Mouse (Mus musculus) limb, embryonic 14.5 days (tissue): ENCODE measurements at regions not wholly inside any gene's neighbourhood (a gene's known extent, or its start where the extent isn't known, plus 50 kb on each side); places are given as distances from the start of the nearest gene placed in this dataset.

Experiments used
- ATAC-seq: fragments of 200-750 bp; cut with Nextera tagmentation; 2 replicates; pipeline ENCODE4 v1.8.0; 2017; ENCODE audit warnings: low read depth, moderate number of reproducible peaks, moderate TSS enrichment; ENCODE audit not compliant: low FRiP score
- DNase-seq: peaks from one replicate; pipeline ENCODE4 v3.0.0-alpha.2; 2015; ENCODE audit warnings: low spot score
- H3K27ac ChIP-seq: fragments of 300-500 bp; sonication (generic); replicated peaks from 2 replicates; pipeline ENCODE4 v1.5.1; 2014; ENCODE audit warnings: low read depth, mild to moderate bottlenecking, low read length, moderate library complexity, mixed read lengths
- H3K27me3 ChIP-seq: fragments of 300-500 bp; sonication (generic); 2 replicates; pipeline ENCODE4 v1.6.1; 2014; ENCODE audit warnings: low read length, mixed read lengths; ENCODE audit not compliant: control insufficient read depth, insufficient read depth
- H3K36me3 ChIP-seq: fragments of 300-500 bp; sonication (generic); 2 replicates; pipeline ENCODE4 v1.6.1; 2014; ENCODE audit warnings: mild to moderate bottlenecking, low read length, moderate library complexity, mixed read lengths; ENCODE audit not compliant: control insufficient read depth, insufficient read depth
- H3K4me1 ChIP-seq: fragments of 300-500 bp; sonication (generic); 2 replicates; pipeline ENCODE4 v1.6.1; 2014; ENCODE audit warnings: antibody characterized with exemption, low read length, mixed read lengths; ENCODE audit not compliant: control insufficient read depth, insufficient read depth
- H3K4me2 ChIP-seq: fragments of 300-500 bp; sonication (generic); replicated peaks from 2 replicates; pipeline ENCODE4 v1.6.1; 2014; ENCODE audit warnings: low read depth, mild to moderate bottlenecking, low read length, moderate library complexity; ENCODE audit not compliant: severe bottlenecking
- H3K4me3 ChIP-seq: fragments of 300-500 bp; sonication (generic); replicated peaks from 2 replicates; pipeline ENCODE4 v1.5.1; 2014; ENCODE audit warnings: low read length
- H3K9ac ChIP-seq: fragments of 300-500 bp; sonication (generic); 2 replicates; pipeline ENCODE4 v1.6.1; 2014; ENCODE audit warnings: mild to moderate bottlenecking, low read depth, low read length, moderate library complexity; ENCODE audit not compliant: severe bottlenecking
- H3K9me3 ChIP-seq: fragments of 300-500 bp; sonication (generic); 2 replicates; pipeline ENCODE4 v1.6.1; 2016; ENCODE audit warnings: low read length; ENCODE audit not compliant: control insufficient read depth
- POLR2A ChIP-seq: fragments of 200-500 bp; IDR thresholded peaks from 2 replicates; pipeline ENCODE4 v1.8.0; 2012; ENCODE audit warnings: inconsistent platforms, mild to moderate bottlenecking, moderate library complexity, borderline replicate concordance; ENCODE audit not compliant: insufficient read depth, insufficient read length; ENCODE audit errors: extremely low read depth
- WGBS: fragments of 180-500 bp; shearing (Covaris S2); extraction: QIAGEN DNeasy Blood & Tissue Kit; methylation state at CpG from one replicate; pipeline ENCODE4 v1.1.7; 2014; 5-methylcytosine and 5-hydroxymethylcytosine counted together

DNA sequence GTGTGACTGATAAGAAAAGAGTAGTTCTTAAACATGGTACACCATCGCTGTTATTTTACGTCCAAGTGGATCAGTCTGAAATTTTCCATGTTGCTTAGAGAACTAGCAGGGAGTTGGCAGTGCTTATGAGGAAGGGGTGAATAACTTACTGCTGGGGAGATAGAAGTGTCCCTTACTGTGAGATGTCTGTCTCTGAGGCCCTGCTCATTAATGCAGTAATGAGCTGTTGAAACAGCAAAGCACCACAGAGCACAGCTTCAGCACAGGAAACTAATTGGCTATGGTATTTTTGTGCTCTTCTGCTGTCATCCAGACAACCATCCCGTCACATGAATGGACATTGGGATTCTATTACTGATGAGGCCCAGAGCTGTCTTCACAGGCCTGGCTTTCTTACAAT lies 988.0 kb downstream of the Serpinb8 start:
- Histone ChIP-seq H3K27me3 (no peaks in the 10 kb centered on the region), H3K27ac (no peak overlapping the region), H3K9me3 (no peaks in the 10 kb centered on the region), H3K4me3 (no peak overlapping the region), H3K4me1 (no peaks in the 10 kb centered on the region), H3K4me2 (no peak overlapping the region), H3K36me3 (no peaks in the 10 kb centered on the region), H3K9ac (no peak overlapping the region)
- 75% methylated on average over 3 of the region's 3 CpGs for WGBS
- no peak for TF ChIP-seq POLR2A
- no peak for ATAC-seq
- DNase-seq: no peak

DNA sequence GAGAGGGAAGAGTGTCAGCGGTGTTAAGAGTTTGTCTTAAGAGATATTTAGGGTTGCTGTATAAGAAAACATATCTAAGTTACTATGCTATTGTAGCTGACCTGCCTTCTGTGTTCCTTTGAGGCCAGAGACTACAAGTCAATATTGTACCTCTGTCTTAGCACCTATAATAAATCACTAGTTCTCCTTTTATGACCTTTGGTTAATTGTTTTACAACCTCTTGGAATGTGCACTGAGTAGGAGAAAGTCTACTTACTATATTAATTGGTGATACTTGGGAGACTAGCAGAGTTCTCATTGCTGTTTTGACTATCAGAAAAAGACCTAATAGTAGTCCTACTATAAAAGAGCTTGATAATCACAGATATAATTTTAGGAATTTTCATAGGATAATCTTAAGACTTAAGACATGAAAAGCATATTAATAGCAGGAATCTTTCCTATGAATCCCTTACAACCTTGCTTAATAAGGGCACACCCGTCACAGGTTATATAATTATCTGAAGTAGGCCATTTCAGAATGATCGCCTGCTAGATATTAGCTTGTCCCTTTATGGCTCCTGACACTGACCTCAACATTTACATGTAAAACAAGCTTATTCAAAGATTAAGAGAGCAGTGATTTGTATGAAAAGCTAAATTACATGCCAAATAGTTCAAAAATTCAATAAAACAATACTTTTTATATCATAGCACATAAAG lies 1003.1 kb downstream of the Serpinb8 start:
- Histone ChIP-seq H3K27ac (no peak overlapping the region), H3K4me3 (no peak overlapping the region), H3K4me2 (no peak overlapping the region), H3K36me3 (no peaks in the 10 kb centered on the region), H3K4me1 (no peaks in the 10 kb centered on the region), H3K9me3 (no peaks in the 10 kb centered on the region), H3K27me3 (no peaks in the 10 kb centered on the region), H3K9ac (no peak overlapping the region)
- DNase-seq (no peak), ATAC-seq (no peak)
- 67% methylated on average over 3 of the region's 3 CpGs for WGBS
- TF ChIP-seq POLR2A: no peak

DNA sequence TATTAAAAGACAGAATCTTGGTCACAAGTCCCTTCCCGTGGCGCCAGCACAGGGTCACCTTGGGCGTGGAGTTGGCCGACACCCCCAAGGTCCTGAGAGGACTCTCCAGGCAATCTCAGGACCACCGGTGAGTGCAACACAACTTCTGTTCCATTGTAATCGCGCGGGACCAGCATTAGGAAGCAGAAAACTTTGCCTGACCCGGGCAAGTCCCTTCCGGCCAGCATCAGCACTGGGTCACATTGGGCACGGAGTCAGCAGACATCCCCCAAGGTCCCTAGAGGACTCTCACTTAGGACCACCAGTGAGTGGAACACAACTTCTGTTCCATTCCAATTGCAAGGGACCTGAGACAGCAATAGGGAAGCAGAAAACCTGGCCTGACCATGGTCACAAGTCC lies 1007.3 kb downstream of the Serpinb8 start:
- DNase-seq: no peak
- no peaks in the 10 kb centered on the region for H3K36me3 ChIP-seq

More for the DNA sequence above, 1007.3 kb downstream of the Serpinb8 start:
- no peaks in the 10 kb centered on the region for H3K27me3 ChIP-seq
- H3K4me1 ChIP-seq: no peaks in the 10 kb centered on the region
- 85% methylated on average over 11 of the region's 11 CpGs for WGBS
- H3K4me3 ChIP-seq: no peak overlapping the region
- no peak for TF ChIP-seq POLR2A
- ATAC-seq: no peak
- no peaks in the 10 kb centered on the region for H3K9me3 ChIP-seq
- H3K9ac ChIP-seq: no peak overlapping the region
- H3K27ac ChIP-seq: no peak overlapping the region
- no peak overlapping the region for H3K4me2 ChIP-seq
